Mouse (Mus musculus): Measurements from ENCODE around the gene Rbm19.

- no peak for TF ChIP-seq EP300 (IDR thresholded peaks at IDR 0.05; ENCODE audit: low read depth)
- no peak for TF ChIP-seq CTCF (IDR thresholded peaks at IDR 0.05; ENCODE audit: low read depth)
These were observed 22.1 kb downstream of the Rbm19 start for GRCm38 (mm10) chr5:120138406-120138805.

All from heart, postnatal 0 days (tissue).